Mouse (Mus musculus) cerebellum, adult 9-11 months (tissue): ENCODE measurements around the gene Ncoa3.
A peak's percentile ranks its signal among the peaks of the same experiment; 100 is the strongest.
"Not testable (repeated sequence)": the region's sequence is repeated elsewhere in the genome, so short reads cannot be mapped to it uniquely, and the experiment has no call there.

Experiments used
- DNase-seq: peaks from one replicate; pipeline ENCODE4 v3.0.0; 2022

Gene Ncoa3

DNA sequence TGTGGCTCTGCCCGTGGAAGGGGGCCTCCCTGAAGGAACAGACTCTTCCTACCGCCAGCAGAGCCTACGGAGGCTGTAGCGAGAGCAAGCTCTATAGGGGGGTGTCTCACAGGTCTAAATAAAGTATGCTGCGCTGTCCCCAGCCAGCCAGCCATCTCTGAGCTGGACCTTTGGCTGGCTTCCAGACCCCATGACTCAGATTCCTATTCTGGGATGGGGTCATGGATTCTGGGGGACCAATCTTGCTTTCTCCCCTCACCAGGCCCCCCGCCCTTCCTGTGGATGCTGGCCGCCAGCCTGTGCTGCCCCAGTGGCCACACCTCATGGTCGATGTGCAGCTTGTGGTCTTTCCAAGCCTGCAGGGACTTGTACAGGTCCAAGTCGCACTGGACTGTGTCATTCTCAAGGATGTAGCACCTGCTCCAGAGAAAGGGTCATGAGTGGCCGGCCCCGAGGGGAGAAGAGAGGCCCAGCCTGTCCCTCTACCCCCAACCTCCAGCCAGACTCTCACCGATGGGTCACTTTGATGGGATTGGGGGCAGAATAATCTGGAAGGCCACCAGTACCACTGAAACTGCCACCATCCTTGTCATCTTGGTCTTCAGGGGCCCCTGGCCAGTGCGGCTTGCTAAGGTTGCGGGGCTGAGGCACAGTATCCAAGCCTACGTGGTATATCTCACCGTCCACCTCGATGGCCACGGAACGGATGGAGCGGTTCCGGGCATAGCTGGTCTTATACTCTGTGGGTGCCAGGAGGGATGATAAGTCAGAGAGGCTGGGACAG is 88.7 kb downstream of the Ncoa3 start:
- DNase-seq: no peak

DNA sequence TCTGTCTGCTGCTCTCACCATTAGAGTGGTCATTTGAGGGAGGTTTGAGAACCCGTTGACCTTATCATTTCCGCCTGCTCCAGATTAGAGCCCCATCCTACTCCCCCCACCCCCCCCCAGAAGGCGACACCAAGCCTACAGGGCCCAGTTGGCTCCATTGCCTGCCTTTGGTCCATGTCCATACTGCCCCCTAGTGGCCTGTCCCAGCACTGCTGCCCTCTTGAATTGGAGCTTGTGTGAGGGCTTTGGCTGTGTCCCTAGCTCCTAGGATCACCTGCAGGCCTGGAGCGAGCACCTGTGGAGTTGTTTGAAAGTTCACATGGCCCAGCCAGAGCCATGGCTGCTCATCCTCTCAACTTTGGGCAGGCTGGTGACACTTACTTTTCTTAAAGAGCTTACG is 89.8 kb downstream of the Ncoa3 start:
- DNase-seq: peak; percentile 35

DNA sequence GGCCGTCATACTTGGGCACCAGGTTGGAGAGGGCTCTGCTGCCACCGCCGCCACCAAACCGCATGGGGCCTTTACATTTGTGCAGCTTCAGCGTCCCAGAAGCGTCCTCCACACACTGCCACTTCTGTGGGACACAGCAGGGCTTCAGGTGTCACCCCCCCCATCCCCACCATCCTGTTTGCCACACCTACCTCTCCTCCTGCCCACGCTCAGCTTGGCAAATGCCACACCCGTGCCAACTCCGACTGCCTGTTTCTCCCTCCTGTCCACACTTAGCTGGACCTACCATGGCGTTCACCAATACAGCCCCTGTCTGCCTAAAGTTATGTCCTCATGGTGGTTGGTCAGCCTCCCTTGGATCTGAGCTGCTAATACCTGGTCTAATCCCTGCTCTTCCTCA is 90.2 kb downstream of the Ncoa3 start:
- no peak for DNase-seq

DNA sequence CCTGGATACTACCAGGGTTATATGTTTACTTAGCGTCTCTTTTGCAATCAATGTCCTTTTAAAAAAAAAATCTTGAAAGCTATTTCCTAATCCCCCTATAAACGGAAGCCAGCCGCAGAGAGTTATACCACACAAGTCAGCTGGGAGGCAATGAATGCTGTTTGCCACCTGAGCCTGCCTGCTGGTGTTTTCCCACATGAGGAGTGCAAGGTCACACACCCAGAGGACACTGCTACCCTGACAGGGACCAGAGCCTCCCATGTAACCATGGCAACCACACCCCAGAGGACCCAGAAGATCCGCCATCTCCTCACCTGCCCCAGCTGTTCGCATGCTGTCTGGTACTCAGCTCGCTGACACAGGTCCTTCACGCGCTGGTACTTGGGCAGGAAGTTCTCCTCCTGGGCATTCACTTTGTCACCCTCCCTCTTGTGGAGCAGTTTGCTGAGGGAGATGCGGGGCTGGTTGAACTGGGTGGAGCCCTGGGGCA is 91.2 kb downstream of the Ncoa3 start:
- no peak for DNase-seq

DNA sequence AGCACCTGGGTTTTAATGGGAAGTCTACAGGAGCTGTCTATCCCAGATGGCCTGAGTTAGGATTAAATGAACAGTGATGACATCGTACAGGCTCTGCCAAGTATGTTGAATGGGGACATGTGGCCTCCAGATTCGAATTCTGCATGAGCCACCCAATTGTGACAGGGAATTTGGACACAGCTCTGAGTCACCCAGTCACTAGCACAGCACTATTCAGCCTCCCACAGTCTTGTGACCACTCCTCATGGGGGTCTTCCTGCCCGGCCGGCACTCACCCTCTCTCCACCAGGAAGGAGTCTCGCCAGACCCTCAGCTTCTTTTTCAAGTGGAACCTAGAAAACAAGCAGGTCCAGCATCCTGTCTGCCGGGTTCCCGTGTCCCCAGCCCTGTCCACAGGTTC is 91.7 kb downstream of the Ncoa3 start:
- no peak for DNase-seq

DNA sequence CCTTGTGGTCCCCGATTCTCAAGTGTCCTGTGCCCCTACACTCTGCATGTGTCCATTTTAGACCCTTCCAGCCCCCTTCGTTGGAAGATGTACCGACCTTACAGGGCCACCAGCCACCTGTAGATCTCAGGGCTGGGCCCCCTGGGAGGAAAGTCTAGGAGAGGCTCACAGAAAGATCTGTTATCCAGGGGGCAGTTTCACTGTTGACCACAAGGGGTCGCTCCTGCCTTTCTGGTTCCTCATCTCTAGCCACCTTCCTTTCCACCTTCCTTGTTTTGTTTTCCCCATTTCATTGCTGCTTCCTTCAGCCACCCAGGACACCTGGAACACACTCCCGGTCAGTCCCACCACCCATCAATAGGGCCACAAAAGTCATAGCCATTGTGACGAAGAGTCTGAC is 92.5 kb downstream of the Ncoa3 start:
- DNase-seq: not testable (repeated sequence)

DNA sequence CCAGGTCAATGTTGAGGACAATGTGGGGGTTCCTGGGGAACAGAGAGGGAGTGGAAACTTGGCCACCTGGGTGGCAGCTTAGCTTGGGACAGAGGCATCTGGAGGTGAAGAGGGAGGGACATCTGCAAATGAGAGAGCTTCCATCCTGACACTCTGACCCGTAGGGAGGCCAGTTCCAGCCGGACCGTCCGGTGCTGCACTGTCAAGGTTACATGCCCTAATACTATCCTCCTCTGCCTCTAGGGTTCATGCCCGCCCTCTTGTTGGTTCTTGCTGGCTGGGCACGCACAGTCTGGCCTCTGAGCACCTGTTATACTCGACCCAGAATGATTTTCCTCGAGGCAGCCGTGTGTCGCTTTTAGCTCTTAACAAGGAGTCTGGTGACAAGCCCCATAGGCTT is 93.3 kb downstream of the Ncoa3 start:
- DNase-seq: no peak

DNA sequence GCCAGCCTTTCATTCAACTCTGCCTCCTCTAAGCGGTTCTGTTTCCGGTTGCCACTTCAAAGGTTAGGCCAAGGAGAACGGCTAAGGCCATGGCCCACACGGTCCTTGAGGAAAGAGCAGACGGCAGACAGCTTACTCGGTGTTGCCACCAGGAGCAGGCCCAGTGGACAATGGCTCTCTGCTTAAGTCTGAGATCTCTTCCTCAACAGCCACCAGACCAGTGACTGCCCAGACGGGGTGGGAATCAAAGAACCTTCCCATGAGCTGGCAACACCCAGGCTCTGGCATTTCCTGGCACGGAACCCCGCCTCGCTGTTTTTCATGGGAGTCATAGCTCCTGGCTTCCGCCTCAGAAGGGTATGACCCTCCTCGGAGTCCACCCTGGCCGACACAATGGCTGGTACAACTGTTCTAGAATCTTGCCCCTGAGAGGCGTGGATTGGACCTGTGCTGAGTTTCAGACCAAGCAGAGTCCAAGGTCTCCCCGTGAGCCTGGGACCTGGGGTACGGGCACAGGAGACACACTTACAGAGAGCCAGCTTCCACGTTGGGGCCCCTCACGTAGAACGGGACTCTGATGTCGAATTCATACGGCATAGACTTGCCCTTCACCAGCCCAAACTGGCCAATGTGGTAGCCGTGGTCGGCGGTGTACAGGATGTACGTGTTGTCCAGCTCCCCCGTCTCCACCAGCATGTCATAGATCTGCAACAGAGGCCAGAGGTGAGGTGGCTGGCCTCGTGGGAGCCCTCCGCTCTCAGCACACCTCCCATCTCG is 94.2 kb downstream of the Ncoa3 start:
- DNase-seq: no peak

DNA sequence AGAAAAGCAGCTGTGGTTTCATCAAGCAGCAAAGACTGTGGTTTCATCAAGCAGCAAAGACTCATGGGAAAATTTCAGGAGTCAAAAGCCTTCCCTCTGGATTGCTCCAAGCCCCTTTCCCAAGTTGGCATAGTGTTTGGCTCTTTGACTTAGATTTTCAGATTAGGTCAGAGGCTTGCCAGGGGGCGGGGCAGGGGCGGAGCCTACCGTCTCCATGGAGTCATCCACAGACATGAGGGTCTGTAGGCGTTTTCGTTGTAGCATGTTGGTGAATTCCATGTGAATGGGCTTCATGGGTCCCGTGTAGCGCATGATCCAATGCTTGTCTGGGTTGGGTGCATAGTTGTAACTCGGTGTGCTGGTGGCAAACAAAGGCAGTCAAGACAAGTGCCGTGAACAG is 96.6 kb downstream of the Ncoa3 start:
- no peak for DNase-seq

DNA sequence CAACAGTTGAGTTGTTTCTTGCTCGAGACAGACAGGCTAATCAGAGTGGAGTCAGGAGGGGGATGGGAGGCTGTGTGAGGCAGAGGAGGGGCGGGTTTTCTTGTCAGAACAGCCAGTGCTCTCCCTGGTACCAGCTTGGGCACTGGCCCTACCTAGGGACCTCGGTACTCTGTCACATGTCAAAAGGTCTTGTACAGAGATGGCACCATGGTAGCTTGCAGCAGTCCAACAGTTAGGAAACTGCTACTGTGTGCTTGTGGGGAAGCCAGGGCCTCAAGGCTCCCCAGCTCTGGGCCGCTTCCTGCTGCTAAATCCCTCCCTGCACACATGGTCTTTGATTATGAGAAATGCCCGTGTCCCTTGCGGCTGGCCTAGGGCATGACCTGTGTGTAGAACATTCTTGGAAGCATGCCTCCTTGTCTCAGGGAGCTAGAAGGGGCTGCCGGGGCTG is 97.7 kb downstream of the Ncoa3 start:
- no peak for DNase-seq

DNA sequence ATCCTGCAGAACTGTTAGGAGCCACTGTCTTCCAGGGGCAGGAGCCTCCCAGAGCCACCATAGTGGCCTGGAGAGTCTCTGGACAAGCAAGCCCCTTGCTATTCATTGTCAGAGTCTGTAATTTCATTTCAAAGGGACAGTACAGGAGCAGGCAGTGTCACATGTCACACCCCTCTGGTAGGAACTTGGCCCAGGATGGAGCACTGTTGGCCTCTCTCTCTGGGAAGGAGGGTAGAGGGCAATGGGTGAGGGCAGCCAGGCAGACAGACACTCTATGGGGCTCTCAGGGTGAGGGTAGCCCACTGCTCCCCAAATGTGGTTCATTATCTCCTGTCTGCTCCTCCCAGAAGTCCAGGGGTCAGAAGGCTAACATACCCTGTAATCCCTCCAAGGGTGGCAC is 99.2 kb downstream of the Ncoa3 start:
- DNase-seq: no peak

DNA sequence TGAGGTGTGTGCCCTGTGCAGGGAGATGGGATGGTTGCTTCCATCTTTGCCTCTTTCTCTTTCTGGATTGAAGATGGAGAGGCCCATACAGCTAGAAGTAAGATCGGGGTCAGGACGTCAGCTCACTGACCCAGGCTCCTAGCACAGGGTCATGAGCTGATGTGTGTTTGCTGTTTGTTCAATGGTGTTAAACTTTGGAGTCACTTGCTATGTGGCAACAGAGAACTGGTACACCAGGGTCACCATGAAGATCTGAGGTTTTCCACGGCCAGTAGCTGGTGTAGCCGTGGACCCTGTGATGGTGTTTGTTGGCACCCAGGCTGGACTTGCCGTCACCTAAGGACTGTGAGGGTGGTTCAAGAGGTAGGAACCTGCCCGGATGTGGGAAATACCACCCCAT is 100.0 kb downstream of the Ncoa3 start:
- DNase-seq: no peak

DNA sequence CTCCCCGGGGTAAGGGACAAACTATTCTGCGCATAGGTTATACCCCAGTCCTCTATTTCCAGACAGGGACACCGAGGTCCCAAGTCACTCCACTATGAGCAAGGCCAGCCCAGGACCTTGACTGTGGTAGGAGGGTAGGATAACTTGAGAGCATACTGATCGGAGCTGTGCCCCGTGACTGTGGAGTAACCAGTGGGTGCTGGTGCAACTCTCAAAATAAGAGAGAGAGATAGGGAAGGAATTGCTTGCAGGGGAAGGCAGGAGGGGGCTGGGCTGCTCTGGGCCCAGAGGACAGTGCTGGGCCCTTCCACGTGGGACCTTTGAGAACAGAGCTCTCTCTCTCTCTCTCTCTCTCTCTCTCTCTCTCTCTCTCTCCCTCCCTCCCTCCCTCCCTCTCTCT is 103.9 kb downstream of the Ncoa3 start:
- no peak for DNase-seq

DNA sequence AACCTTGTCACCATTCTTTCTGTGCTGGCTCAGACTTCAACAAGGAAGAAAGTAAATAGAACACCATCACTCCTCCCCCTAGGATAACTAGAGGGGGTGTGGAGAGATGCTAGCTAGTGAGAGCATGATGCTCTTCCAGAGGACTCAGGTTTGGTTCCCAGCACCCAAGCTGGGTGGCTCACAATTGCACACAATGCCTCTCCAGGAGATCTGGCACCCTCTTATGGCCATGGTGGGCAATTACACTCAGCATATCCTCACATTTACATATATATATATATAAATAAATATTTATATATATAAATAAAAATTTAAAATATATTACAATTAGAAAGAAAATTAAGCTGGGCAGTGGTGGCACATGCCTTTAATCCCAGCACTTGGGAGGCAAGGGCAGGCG is 104.4 kb downstream of the Ncoa3 start:
- DNase-seq: no peak

DNA sequence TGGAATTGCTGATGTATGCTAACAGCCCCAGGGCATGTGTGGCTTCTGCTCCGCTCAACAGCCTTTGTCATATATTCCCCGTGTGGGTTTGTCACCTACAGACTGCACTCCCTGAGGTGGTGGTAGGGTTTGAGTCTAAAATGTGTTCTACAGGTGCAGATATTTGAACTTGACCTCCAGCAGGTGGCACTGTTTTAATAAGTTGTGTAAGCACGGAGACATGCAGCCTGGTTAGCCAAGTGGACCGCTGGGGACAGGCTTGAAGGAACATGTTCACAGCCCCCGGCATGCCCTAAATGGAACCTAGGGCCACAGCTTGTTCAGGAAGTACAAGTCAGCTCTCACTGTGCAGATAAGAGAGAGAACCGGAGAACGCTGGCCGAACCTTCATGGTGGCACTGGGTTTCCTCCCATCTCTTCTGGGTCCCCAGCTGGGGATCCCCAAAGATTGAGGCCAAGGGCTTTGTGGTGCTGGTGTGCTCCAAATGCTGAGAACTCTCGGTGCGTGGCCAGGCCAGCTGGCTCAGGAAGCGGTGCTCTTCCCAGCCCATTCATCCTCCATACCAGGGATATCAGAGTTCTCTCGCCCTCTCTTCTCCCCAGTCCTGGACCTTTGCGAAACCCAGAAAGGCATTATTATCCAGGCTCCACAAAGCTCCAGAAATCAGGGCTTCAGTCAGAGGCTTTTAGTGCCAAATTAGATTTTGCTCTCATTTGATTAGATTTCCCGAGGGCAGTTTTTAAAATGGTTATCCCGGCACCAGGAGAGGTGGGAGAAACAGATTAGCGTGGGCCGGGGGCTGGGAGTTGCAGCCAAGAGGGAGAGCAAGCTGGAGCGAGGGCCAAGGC is 105.2 kb downstream of the Ncoa3 start:
- DNase-seq: no peak

DNA sequence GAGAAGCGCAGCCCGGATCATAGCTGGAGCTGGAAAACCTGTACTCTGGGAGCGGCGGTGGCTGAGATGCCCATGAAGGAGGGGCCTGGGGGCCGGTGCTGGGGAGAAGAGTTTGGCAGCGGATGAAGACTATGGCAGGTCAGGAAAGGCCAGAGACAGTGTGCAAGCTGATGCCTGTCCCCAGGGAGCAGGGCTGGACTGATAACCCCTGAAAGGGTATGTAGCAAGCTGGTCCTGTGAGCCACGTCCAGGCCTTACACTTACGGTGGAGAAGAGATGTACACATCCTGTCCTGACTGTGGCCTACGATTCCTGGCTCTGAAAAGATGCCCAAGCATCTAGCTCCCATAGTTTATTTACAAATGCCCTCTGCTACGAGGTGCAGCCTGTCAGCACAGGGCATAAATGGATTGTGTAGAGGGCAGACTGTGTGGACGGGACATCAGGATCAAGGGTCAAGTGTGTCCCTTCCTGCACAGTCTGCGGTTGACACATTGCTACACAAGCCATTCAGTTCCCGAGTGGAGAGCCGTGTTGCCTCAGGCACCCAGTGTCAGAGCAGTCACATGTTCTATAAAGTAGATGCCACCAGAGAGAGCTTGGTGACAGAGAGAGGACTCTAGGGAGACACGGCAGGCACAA is 106.0 kb downstream of the Ncoa3 start:
- DNase-seq: no peak

DNA sequence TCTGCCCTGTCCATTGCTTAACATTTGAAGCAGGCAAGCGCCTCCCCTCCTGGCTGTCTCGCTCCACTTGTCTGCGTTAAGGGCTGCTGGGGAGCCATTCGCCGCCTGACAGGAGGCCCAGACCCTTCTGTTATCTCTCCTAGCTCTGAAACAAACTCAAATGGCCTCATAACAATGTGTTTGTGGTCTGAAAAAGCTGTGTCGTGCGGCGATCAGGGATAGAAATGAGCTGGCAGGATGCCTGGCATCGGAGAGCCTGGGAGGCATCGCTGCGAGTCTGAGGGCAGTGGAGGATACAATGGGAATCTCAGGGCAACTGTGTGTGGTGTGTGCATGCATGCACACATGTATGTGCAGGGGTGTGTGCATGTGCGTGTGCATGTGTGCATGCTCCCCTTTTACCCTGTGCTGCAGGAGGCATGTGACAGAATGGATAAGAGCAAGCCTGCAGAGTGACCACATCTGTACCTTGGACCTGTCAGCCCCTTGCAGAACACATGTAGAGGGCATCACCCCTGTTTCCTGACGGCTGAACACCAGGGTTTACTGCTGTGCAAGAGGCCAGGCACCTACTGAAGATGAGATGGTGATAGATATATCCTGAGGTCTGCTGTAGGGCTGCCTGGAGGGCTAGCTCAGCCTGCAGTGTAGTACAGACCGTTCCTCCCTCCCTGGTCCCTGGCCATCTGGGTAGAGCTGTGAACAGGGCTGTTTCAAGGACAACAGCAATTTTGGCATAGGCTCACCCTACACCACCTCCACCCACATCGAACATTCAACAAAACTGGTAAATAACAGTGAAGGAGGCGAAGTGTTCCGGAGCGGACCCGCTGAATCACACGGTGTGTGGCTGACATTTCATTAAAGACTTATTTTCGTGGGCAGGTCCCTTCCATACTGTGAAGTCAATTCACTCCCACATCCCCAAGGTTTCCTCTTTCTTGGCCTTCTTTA is 108.2 kb downstream of the Ncoa3 start:
- DNase-seq: no peak

DNA sequence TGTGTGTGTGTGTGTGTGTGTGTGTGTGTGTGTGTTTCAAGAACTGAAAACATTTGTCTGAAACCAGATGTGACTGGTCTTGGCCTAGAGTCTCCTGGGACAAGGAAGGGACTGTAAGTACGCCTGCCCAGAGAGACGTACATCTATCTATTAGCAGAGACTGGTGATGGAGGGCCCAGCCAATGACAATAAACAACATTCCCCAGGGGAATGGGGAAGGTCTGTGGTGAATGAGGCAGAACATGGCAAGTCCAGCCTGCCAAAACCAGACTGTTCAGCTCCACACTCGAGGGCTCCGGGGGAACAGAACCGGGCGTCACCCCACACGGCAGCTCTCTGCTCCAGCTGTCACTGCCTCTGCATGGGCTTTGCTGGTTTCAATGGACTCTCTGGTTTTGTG is 110.5 kb downstream of the Ncoa3 start:
- DNase-seq: no peak

DNA sequence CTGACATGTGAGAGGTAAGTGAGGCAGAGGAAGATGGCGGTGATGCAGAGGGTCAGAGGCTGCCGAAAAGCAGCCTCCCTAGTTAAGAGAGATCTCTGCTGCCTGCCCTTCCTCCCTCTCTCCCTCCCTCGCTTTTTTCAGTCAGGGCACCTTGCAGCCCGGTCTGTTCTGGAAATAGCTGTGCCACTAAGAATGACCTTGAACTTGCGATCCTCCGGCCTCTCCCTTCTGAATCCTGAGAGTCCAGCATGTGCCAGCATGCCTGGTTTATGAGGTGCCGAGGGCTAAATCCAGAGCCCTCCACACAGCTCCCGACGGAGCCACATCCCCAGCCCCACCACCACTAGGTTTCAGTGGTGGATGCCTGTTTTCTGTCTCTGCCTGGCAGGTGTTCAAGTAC is 113.5 kb downstream of the Ncoa3 start:
- DNase-seq: no peak

DNA sequence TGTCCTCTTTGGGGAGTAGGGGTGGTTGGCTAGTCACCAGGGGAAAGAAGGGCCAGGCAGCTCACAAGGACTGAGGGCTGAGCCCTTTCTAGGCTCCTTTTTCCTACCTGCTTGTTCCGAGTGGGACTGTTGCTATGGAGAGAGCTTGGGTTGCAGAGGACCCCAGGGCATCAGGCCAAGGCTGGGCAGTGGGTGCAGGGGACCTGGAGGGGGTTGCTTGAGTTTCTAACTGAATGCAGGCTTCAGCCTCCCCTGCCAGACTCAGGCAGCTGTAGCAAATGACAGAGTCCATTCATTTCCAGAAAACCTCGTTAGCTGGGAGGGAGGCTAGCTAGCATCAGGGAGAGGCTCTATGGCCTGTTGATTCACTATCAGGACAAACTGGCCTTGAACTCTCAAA is 114.2 kb downstream of the Ncoa3 start:
- DNase-seq: no peak

DNA sequence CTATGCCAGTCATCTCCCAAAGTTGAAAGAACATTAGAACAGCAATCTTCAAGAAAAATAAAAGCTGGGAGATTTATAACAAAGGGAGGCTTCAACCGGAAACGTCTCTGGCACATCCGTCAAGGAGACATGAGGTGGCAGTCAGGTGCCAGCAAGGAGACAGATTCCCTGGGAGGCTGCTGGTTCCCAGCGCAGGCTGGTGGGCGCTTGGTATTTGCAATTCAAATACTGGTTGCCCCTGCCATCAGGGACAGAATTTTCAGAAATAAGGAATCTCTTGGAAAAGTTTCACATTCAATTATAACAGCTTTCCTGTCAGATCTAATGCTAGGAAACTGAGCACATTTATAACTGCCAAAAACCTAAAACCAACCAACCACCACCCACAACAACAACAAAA is 115.5 kb downstream of the Ncoa3 start:
- no peak for DNase-seq

DNA sequence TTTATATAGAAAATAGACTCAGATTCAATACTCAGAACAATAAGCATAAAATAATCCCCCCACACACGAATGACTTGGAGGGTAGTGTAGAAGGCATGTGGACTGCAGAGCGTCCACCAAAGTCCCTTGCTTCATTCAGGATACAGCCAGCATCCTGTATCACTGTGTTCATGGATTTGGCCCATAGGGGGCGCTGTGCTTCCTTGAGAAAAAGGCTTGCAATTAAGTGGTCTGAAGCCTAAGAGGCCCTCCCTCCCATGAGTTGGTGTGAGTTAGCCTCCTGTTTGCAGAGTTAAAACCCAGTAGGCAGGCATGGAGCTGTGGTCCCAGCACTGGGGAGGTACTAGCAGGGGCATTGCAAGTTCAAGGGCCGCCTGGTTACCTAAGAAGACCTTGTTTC is 115.9 kb downstream of the Ncoa3 start:
- peak; percentile 28 for DNase-seq
